Mouse (Mus musculus) heart, embryonic 11.5 days (tissue): ENCODE results near the gene Fam32a. TPM values are rescaled to one million over a fixed set of nuclear protein-coding genes. Genes with fewer than 3 reads are reported as not detected.

Source experiments
- ATAC-seq: fragments of 200-750 bp; cut with Nextera tagmentation; replicated peaks from 2 replicates; pipeline ENCODE4 v1.8.0; 2017; ENCODE audit warnings: moderate library complexity; ENCODE audit not compliant: insufficient number of reproducible peaks, low FRiP score, low TSS enrichment
- H3K27ac ChIP-seq: fragments of 300-500 bp; sonication (generic); 2 replicates; pipeline ENCODE4 v1.5.1; 2014; ENCODE audit warnings: mild to moderate bottlenecking, low read depth, low read length
- H3K27me3 ChIP-seq: fragments of 300-500 bp; sonication (generic); 2 replicates; pipeline ENCODE4 v1.6.1; 2014; ENCODE audit warnings: mild to moderate bottlenecking, low read length, mixed read lengths; ENCODE audit not compliant: control insufficient read depth, insufficient read depth
- H3K36me3 ChIP-seq: fragments of 300-500 bp; sonication (generic); 2 replicates; pipeline ENCODE4 v1.6.1; 2014; ENCODE audit warnings: mild to moderate bottlenecking, low read length, moderate library complexity, mixed read lengths; ENCODE audit not compliant: control insufficient read depth, insufficient read depth
- H3K4me1 ChIP-seq: fragments of 300-500 bp; sonication (generic); 2 replicates; pipeline ENCODE4 v1.6.1; 2014; ENCODE audit warnings: low read length; ENCODE audit not compliant: control insufficient read depth, insufficient read depth
- H3K4me2 ChIP-seq: fragments of 300-500 bp; sonication (generic); 2 replicates; pipeline ENCODE4 v1.6.1; 2014; ENCODE audit warnings: mild to moderate bottlenecking, moderate library complexity
- H3K4me3 ChIP-seq: fragments of 300-500 bp; sonication (generic); 2 replicates; pipeline ENCODE4 v1.5.1; 2014; ENCODE audit warnings: low read depth, low read length
- H3K9ac ChIP-seq: fragments of 300-500 bp; sonication (generic); 2 replicates; pipeline ENCODE4 v1.6.1; 2014; ENCODE audit warnings: mild to moderate bottlenecking, low read depth, low read length, moderate library complexity
- H3K9me3 ChIP-seq: fragments of 300-500 bp; sonication (generic); replicated peaks from 2 replicates; pipeline ENCODE4 v1.6.1; 2016; ENCODE audit warnings: low read length; ENCODE audit not compliant: control insufficient read depth
- WGBS: fragments of 180-500 bp; shearing (Covaris S2); extraction: QIAGEN DNeasy Blood & Tissue Kit; methylation state at CpG from one replicate; pipeline ENCODE4 v1.1.7; 2014; ENCODE audit not compliant: insufficient replicate concordance; 5-methylcytosine and 5-hydroxymethylcytosine counted together
- polyA plus RNA-seq: library from polyadenylated mRNA; unstranded; fragments of >200 nt; fragmentation: Nextera tagmentation; extraction: Ambion mirVana; gene quantifications from 2 replicates; pipeline ENCODE4 v1.2.1, GENCODE M21; 2014

The Fam32a gene
- polyA plus RNA-seq, 1 experiment from 2014 or later: 44.7 TPM

- peaks cover 3% of the 10 kb centered on the region; the same call in 1 of the 2 replicates for H3K4me1 ChIP-seq
- H3K27ac ChIP-seq: no peak overlapping the region
- no peak for ATAC-seq
- H3K4me2 ChIP-seq: no peak overlapping the region
- H3K9ac ChIP-seq: no peak overlapping the region
- no peaks in the 10 kb centered on the region for H3K9me3 ChIP-seq
- no peaks in the 10 kb centered on the region for H3K27me3 ChIP-seq
- 67% methylated on average over 7 of the region's 7 CpGs for WGBS
- no peaks in the 10 kb centered on the region for H3K36me3 ChIP-seq
- no peak overlapping the region for H3K4me3 ChIP-seq
Measured at GRCm38 (mm10) chr8:72263451-72263850, 43.9 kb downstream of the Fam32a start.

DNA sequence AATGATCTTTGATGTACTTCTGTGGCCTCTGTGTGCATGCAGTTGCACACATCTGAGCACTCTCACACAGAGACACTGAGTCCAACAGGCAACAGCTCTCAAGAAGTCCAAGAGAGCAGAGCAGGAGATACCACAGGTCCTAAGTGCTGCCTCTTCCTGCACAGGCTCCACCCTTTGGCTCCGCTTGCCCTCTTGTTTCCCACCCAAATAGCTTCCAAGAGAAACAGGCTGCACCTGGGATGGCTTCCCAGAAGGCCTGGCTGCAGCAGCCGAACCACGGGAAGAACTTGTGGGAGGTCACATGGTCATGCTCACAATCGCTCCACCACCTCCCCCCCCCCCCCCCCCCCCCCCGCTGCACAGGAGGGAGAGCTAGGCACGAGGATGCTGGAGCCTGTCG, 45.8 kb downstream of the Fam32a start:
- no peak for ATAC-seq
- Histone ChIP-seq H3K9me3 (no peaks in the 10 kb centered on the region), H3K4me1 (peaks cover 3% of the 10 kb centered on the region; the same call in 1 of the 2 replicates), H3K36me3 (no peaks in the 10 kb centered on the region), H3K27me3 (no peaks in the 10 kb centered on the region), H3K4me2 (no peak overlapping the region), H3K4me3 (no peak overlapping the region), H3K9ac (no peak overlapping the region), H3K27ac (no peak overlapping the region)
- 56% methylated on average over 6 of the region's 7 CpGs for WGBS

DNA sequence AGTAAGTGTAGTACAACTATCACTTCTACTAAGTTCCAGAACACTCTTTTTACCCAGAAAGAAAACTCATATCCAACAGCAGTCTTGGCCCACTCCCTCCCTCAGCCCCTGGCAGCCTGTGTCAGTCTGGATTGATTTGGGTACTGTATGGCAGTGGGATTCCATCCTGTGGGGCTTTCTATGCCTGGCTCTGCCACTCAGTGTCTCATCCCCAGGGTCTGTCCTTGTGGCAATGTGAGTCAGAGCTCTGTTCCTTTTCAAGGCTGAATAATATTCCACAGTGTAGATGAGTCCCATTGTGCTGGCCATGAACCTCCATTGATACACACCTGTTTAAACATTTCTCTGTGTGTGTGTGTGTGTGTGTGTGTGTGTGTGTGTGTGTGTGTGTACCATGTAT, 47.1 kb downstream of the Fam32a start:
- H3K27ac ChIP-seq: no peak overlapping the region

GRCm38 (mm10) chr8:72267106-72267505, 47.6 kb downstream of the Fam32a start:
- Histone ChIP-seq H3K9me3 (no peaks in the 10 kb centered on the region), H3K36me3 (no peaks in the 10 kb centered on the region), H3K27ac (no peak overlapping the region), H3K9ac (no peak overlapping the region), H3K4me2 (no peak overlapping the region), H3K4me3 (no peak overlapping the region), H3K27me3 (no peaks in the 10 kb centered on the region), H3K4me1 (no peaks in the 10 kb centered on the region)
- no peak for ATAC-seq
- 95% methylated on average over 8 of the region's 8 CpGs for WGBS

More for the DNA sequence above, 47.1 kb downstream of the Fam32a start:
- Histone ChIP-seq H3K4me3 (no peak overlapping the region), H3K4me1 (no peaks in the 10 kb centered on the region), H3K9me3 (no peaks in the 10 kb centered on the region), H3K4me2 (no peak overlapping the region), H3K36me3 (no peaks in the 10 kb centered on the region), H3K27me3 (no peaks in the 10 kb centered on the region), H3K9ac (no peak overlapping the region)
- no peak for ATAC-seq

DNA sequence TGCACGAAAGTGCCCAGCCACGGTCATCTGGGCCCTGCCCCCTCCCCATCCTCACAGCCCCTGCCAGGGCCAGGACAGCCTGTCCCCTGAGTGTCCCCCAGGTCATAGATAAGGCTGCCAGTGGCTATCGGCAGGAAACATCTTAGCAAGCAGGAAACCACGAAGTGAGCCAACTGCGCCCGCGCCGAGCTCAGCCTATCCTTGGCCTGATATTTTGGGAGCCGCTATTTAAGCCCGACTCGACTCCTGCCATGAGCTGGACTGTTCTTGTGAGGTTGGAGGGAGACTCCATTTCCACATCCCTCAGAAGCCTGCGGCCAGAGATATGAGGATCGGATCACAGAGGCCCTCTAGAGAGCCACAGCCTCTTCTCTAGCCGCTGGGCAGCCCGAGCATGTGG, 48.8 kb downstream of the Fam32a start:
- peak; percentile 78 for ATAC-seq
- Histone ChIP-seq H3K27ac (peak overlapping the region; percentile 85), H3K4me2 (peak overlapping the region; percentile 34; the same call in 1 of the 2 replicates), H3K27me3 (no peaks in the 10 kb centered on the region), H3K9ac (peak overlapping the region; percentile 22; the same call in 1 of the 2 replicates), H3K4me1 (no peaks in the 10 kb centered on the region), H3K9me3 (no peaks in the 10 kb centered on the region), H3K36me3 (no peaks in the 10 kb centered on the region), H3K4me3 (no peak overlapping the region)
- WGBS: 38% methylated on average over 15 of the region's 15 CpGs

DNA sequence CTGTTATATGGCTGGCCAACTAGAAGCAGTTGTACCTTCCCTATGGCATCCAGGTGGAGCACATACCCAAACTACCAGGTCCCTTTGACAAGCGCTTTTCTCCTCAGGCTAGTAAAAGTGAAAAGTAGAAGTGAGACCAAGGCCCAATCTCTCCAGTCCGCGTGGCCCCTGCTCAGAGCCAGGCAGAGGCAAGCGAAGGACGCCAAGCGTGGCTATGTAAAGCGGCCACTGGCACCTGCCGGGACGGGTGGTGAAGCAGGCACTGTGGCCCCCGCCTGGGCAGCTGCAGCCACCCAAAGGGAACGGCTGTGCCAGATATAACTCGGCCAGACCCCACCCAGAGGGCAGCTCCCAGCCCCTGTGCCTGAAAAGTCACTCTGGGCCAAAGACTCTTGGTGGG, 51.1 kb downstream of the Fam32a start:
- H3K27ac ChIP-seq: no peak overlapping the region
- no peaks in the 10 kb centered on the region for H3K4me1 ChIP-seq
- no peak overlapping the region for H3K4me2 ChIP-seq
- 83% methylated on average over 12 of the region's 12 CpGs for WGBS
- no peaks in the 10 kb centered on the region for H3K9me3 ChIP-seq
- H3K36me3 ChIP-seq: no peaks in the 10 kb centered on the region
- no peak overlapping the region for H3K9ac ChIP-seq
- no peak for ATAC-seq
- no peaks in the 10 kb centered on the region for H3K27me3 ChIP-seq
- no peak overlapping the region for H3K4me3 ChIP-seq

- H3K4me3 ChIP-seq: no peak overlapping the region
- H3K4me1 ChIP-seq: no peaks in the 10 kb centered on the region
- no peaks in the 10 kb centered on the region for H3K36me3 ChIP-seq
- H3K27ac ChIP-seq: no peak overlapping the region
- no peaks in the 10 kb centered on the region for H3K9me3 ChIP-seq
- ATAC-seq: no peak
- no peak overlapping the region for H3K4me2 ChIP-seq
- WGBS: 60% methylated on average over 11 of the region's 11 CpGs
- no peaks in the 10 kb centered on the region for H3K27me3 ChIP-seq
- no peak overlapping the region for H3K9ac ChIP-seq
Measured at GRCm38 (mm10) chr8:72271051-72271660, 51.6 kb downstream of the Fam32a start.

DNA sequence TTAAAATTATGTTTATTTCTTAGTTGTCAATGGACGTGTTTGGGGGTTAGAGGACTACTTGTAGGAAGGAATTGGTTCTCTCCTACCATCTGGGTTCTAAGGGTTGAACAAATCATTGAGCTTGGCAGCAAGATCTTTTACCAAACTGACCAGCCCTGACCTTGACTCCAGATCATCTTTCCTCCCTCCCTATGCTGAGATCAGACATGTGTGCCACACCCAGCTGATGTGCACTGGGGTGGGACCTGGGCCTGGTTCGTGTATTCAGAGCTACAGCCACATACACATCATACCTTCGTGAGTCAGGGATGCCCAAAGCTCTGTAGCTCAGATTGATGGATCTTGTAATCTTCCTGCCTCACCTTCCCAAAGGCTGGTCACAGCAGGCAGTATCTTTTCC, 52.2 kb downstream of the Fam32a start:
- Histone ChIP-seq H3K27ac (no peak overlapping the region), H3K9me3 (no peaks in the 10 kb centered on the region), H3K9ac (no peak overlapping the region), H3K36me3 (no peaks in the 10 kb centered on the region), H3K4me1 (no peaks in the 10 kb centered on the region), H3K27me3 (no peaks in the 10 kb centered on the region), H3K4me2 (no peak overlapping the region), H3K4me3 (no peak overlapping the region)
- no peak for ATAC-seq
- WGBS: 54% methylated on average over 3 of the region's 3 CpGs

DNA sequence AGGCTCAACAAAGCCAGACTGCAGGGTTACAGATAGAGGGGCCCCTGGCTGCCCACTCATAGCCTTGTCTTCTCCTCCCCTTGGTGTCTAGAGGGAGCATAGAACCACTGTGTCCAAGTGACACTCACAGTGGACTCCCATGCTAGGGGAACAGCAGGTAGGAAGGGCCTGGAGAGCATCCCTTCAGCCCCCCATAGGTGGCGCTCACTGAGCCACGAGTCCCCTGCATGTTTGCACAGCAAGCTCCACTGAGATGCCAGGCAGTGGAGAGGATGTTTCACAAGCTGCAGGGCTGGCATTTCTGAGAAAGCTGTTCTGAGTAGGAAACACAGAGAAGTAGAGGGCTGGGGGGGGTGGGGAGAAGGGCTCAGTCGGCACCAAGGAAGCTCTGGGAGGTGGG, 52.8 kb downstream of the Fam32a start:
- Histone ChIP-seq H3K27me3 (no peaks in the 10 kb centered on the region), H3K36me3 (no peaks in the 10 kb centered on the region), H3K4me3 (no peak overlapping the region), H3K9ac (0 out of 2 replicates have a peak overlapping the region, but pooled peaks have one; percentile 10), H3K27ac (no peak overlapping the region), H3K4me2 (no peak overlapping the region), H3K4me1 (no peaks in the 10 kb centered on the region), H3K9me3 (no peaks in the 10 kb centered on the region)
- WGBS: 21% methylated on average over 3 of the region's 3 CpGs
- no peak for ATAC-seq
